Mouse (Mus musculus) neural tube, embryonic 11.5 days (tissue): ENCODE measurements at regions not wholly inside any gene's neighbourhood (a gene's known extent, or its start where the extent isn't known, plus 50 kb on each side); places are given as distances from the start of the nearest gene placed in this dataset.

ENCODE experiments used
- ATAC-seq: fragments of 200-750 bp; cut with Nextera tagmentation; 2 replicates; pipeline ENCODE4 v1.8.0; 2017; ENCODE audit warnings: moderate number of reproducible peaks, mild to moderate bottlenecking, moderate TSS enrichment, moderate library complexity; ENCODE audit not compliant: insufficient read depth, low FRiP score, low TSS enrichment
- DNase-seq: peaks from one replicate; pipeline ENCODE4 v3.0.0-alpha.2; 2015; ENCODE audit warnings: low spot score
- H3K27ac ChIP-seq: fragments of 300-500 bp; sonication (generic); 2 replicates; pipeline ENCODE4 v1.5.1; 2014; ENCODE audit warnings: low read depth, mild to moderate bottlenecking, low read length
- H3K27me3 ChIP-seq: fragments of 300-500 bp; sonication (generic); 2 replicates; pipeline ENCODE4 v1.6.1; 2014; ENCODE audit warnings: mild to moderate bottlenecking, low read length, mixed read lengths; ENCODE audit not compliant: control insufficient read depth, insufficient read depth
- H3K36me3 ChIP-seq: fragments of 300-500 bp; sonication (generic); 2 replicates; pipeline ENCODE4 v1.6.1; 2014; ENCODE audit warnings: mild to moderate bottlenecking, low read length, moderate library complexity, mixed read lengths; ENCODE audit not compliant: control insufficient read depth, insufficient read depth
- H3K4me1 ChIP-seq: fragments of 300-500 bp; sonication (generic); 2 replicates; pipeline ENCODE4 v1.6.1; 2014; ENCODE audit warnings: low read length, mixed read lengths; ENCODE audit not compliant: control insufficient read depth, insufficient read depth
- H3K4me2 ChIP-seq: fragments of 300-500 bp; sonication (generic); 2 replicates; pipeline ENCODE4 v1.6.1; 2014; ENCODE audit warnings: low read depth, mild to moderate bottlenecking, moderate library complexity
- H3K4me3 ChIP-seq: fragments of 300-500 bp; sonication (generic); 2 replicates; pipeline ENCODE4 v1.5.1; 2014; ENCODE audit warnings: low read depth, low read length
- H3K9ac ChIP-seq: fragments of 300-500 bp; sonication (generic); 2 replicates; pipeline ENCODE4 v1.6.1; 2014; ENCODE audit warnings: mild to moderate bottlenecking, low read length
- H3K9me3 ChIP-seq: fragments of 300-500 bp; sonication (generic); 2 replicates; pipeline ENCODE4 v1.6.1; 2016; ENCODE audit warnings: low read length; ENCODE audit not compliant: control insufficient read depth
- WGBS: fragments of 180-500 bp; shearing (Covaris S2); extraction: QIAGEN DNeasy Blood & Tissue Kit; methylation state at CpG from one replicate; pipeline ENCODE4 v1.1.7; 2014; 5-methylcytosine and 5-hydroxymethylcytosine counted together

GRCm38 (mm10) chr11:63570646-63571045, 351.4 kb downstream of the Hs3st3b1 start:
- no peaks in the 10 kb centered on the region for H3K36me3 ChIP-seq
- DNase-seq (no peak), ATAC-seq (no peak)
- no peak overlapping the region for H3K4me3 ChIP-seq
- no peak overlapping the region for H3K9ac ChIP-seq
- no peaks in the 10 kb centered on the region for H3K4me1 ChIP-seq
- H3K27me3 ChIP-seq = no peaks in the 10 kb centered on the region
- H3K4me2 ChIP-seq = no peak overlapping the region
- no peak overlapping the region for H3K27ac ChIP-seq
- H3K9me3 ChIP-seq = no peaks in the 10 kb centered on the region
- WGBS = 90% methylated on average over 1 of the region's 1 CpGs

GRCm38 (mm10) chr11:63573271-63573670, 348.8 kb downstream of the Hs3st3b1 start:
- Histone ChIP-seq H3K4me1 (no peaks in the 10 kb centered on the region), H3K9me3 (no peaks in the 10 kb centered on the region), H3K9ac (no peak overlapping the region), H3K4me2 (no peak overlapping the region), H3K27me3 (no peaks in the 10 kb centered on the region), H3K36me3 (no peaks in the 10 kb centered on the region), H3K27ac (no peak overlapping the region), H3K4me3 (no peak overlapping the region)
- DNase-seq = no peak
- no peak for ATAC-seq
- WGBS = 77% methylated on average over 2 of the region's 2 CpGs

GRCm38 (mm10) chr11:63583321-63583720, 338.8 kb downstream of the Hs3st3b1 start:
- H3K27ac ChIP-seq = no peak overlapping the region
- WGBS = 85% methylated on average over 3 of the region's 3 CpGs
- 0 out of 2 replicates have a peak, but pooled peaks cover 4% of the 10 kb centered on the region for H3K4me1 ChIP-seq
- H3K4me2 ChIP-seq = no peak overlapping the region
- DNase-seq (no peak), ATAC-seq (no peak)
- no peaks in the 10 kb centered on the region for H3K27me3 ChIP-seq
- no peak overlapping the region for H3K4me3 ChIP-seq
- H3K36me3 ChIP-seq = no peaks in the 10 kb centered on the region
- no peak overlapping the region for H3K9ac ChIP-seq
- H3K9me3 ChIP-seq = no peaks in the 10 kb centered on the region

GRCm38 (mm10) chr11:63585216-63585869, 336.7 kb downstream of the Hs3st3b1 start:
- no peaks in the 10 kb centered on the region for H3K27me3 ChIP-seq
- 0 out of 2 replicates have a peak, but pooled peaks cover 4% of the 10 kb centered on the region for H3K4me1 ChIP-seq
- no peaks in the 10 kb centered on the region for H3K9me3 ChIP-seq
- WGBS = 91% methylated on average over 8 of the region's 8 CpGs
- no peak overlapping the region for H3K9ac ChIP-seq
- no peak overlapping the region for H3K4me3 ChIP-seq
- no peaks in the 10 kb centered on the region for H3K36me3 ChIP-seq
- ATAC-seq = no peak
- no peak overlapping the region for H3K27ac ChIP-seq
- no peak overlapping the region for H3K4me2 ChIP-seq
- DNase-seq = no peak

- no peak overlapping the region for H3K9ac ChIP-seq
- H3K36me3 ChIP-seq = no peaks in the 10 kb centered on the region
- no peaks in the 10 kb centered on the region for H3K4me1 ChIP-seq
- ATAC-seq (no peak), DNase-seq (no peak)
- 87% methylated on average over 4 of the region's 4 CpGs for WGBS
- H3K9me3 ChIP-seq = no peaks in the 10 kb centered on the region
- H3K4me3 ChIP-seq = no peak overlapping the region
- H3K4me2 ChIP-seq = no peak overlapping the region
- no peak overlapping the region for H3K27ac ChIP-seq
- H3K27me3 ChIP-seq = no peaks in the 10 kb centered on the region
Observed at GRCm38 (mm10) chr11:63620220-63620619, 301.9 kb downstream of the Hs3st3b1 start.

GRCm38 (mm10) chr11:63630336-63630735, 291.8 kb downstream of the Hs3st3b1 start:
- no peak for ATAC-seq
- no peaks in the 10 kb centered on the region for H3K9me3 ChIP-seq
- H3K27me3 ChIP-seq = no peaks in the 10 kb centered on the region
- H3K9ac ChIP-seq = no peak overlapping the region
- H3K4me3 ChIP-seq = no peak overlapping the region
- DNase-seq = no peak
- H3K4me1 ChIP-seq = peaks cover 4% of the 10 kb centered on the region; the same call in 1 of the 2 replicates
- no peak overlapping the region for H3K4me2 ChIP-seq
- WGBS = 66% methylated on average over 11 of the region's 11 CpGs
- no peak overlapping the region for H3K27ac ChIP-seq
- no peaks in the 10 kb centered on the region for H3K36me3 ChIP-seq

GRCm38 (mm10) chr11:63657057-63657456, 265.0 kb downstream of the Hs3st3b1 start:
- no peak overlapping the region for H3K9ac ChIP-seq
- no peak overlapping the region for H3K27ac ChIP-seq
- 84% methylated on average over 9 of the region's 9 CpGs for WGBS
- ATAC-seq (no peak), DNase-seq (no peak)
- no peak overlapping the region for H3K4me2 ChIP-seq
- H3K4me1 ChIP-seq = no peaks in the 10 kb centered on the region
- H3K36me3 ChIP-seq = no peaks in the 10 kb centered on the region
- H3K27me3 ChIP-seq = no peaks in the 10 kb centered on the region
- no peak overlapping the region for H3K4me3 ChIP-seq
- H3K9me3 ChIP-seq = no peaks in the 10 kb centered on the region

GRCm38 (mm10) chr11:63665268-63665934, 256.7 kb downstream of the Hs3st3b1 start:
- DNase-seq (no peak), ATAC-seq (no peak)
- no peak overlapping the region for H3K9ac ChIP-seq
- H3K9me3 ChIP-seq = no peaks in the 10 kb centered on the region
- 53% methylated on average over 12 of the region's 12 CpGs for WGBS
- no peak overlapping the region for H3K4me3 ChIP-seq
- no peaks in the 10 kb centered on the region for H3K27me3 ChIP-seq
- no peak overlapping the region for H3K27ac ChIP-seq
- H3K4me2 ChIP-seq = no peak overlapping the region
- H3K36me3 ChIP-seq = no peaks in the 10 kb centered on the region
- no peaks in the 10 kb centered on the region for H3K4me1 ChIP-seq

GRCm38 (mm10) chr11:63670477-63670876, 251.6 kb downstream of the Hs3st3b1 start:
- DNase-seq (no peak), ATAC-seq (no peak)
- H3K4me2 ChIP-seq = no peak overlapping the region
- no peak overlapping the region for H3K4me3 ChIP-seq
- no peak overlapping the region for H3K9ac ChIP-seq
- no peaks in the 10 kb centered on the region for H3K36me3 ChIP-seq
- H3K27me3 ChIP-seq = no peaks in the 10 kb centered on the region
- H3K9me3 ChIP-seq = no peaks in the 10 kb centered on the region
- H3K4me1 ChIP-seq = no peaks in the 10 kb centered on the region
- WGBS = 63% methylated on average over 4 of the region's 4 CpGs
- H3K27ac ChIP-seq = no peak overlapping the region
